ENCODE assay signal across 17 mouse cellular contexts in genomic region chr11:35326346-35326745, GRCm38 (mm10).
DNase-seq lines count a peak whose midpoint lies in the region; ATAC-seq and TF ChIP-seq lines count a peak whose summit lies in the region.
"Had no signal": no experiment of that assay in that cellular context is flagged by ENCODE, and none has a peak within 500 bp of the region (broad histone marks: within the 10 kb centered on the region; RNA-seq: fewer than 3 reads in every experiment).

No protein-coding gene starts in this region.

- no peak for TF ChIP-seq CTCF in thymus, adult 2 months (IDR thresholded peaks at IDR 0.05; ENCODE audit: borderline replicate concordance, control insufficient read depth, extremely low read depth, insufficient read depth, low read length, poor library complexity)

- no peak for TF ChIP-seq POLR2A in thymus, adult 2 months (IDR thresholded peaks at IDR 0.05; ENCODE audit: control insufficient read depth, extremely low read depth, insufficient read depth, low read length, poor library complexity)

- H3K4me1 ChIP-seq in thymus, adult 2 months (replicated peaks; ENCODE audit: control insufficient read depth, insufficient read depth, low read length) = peaks cover 37% of the 10 kb centered on the region
- H3K4me1 ChIP-seq: heart, embryonic 15.5 days; lung, embryonic 15.5 days; stomach, embryonic 15.5 days had no signal

- no peaks in the 10 kb centered on the region for H3K27me3 ChIP-seq in thymus, adult 2 months (ENCODE audit: control insufficient read depth, insufficient read depth, low read length)
- H3K27me3 ChIP-seq: embryonic facial prominence, embryonic 13.5 days; heart, embryonic 15.5 days; lung, embryonic 15.5 days; stomach, embryonic 15.5 days had no signal

- H3K36me3 ChIP-seq in thymus, adult 2 months (ENCODE audit: control insufficient read depth, insufficient read depth, low read length) = no peaks in the 10 kb centered on the region
- H3K36me3 ChIP-seq: embryonic facial prominence, embryonic 13.5 days; heart, embryonic 15.5 days; hindbrain, embryonic 15.5 days; lung, embryonic 15.5 days; stomach, embryonic 15.5 days had no signal

- WGBS in thymus, adult 2 months = 12% methylated on average over 3 of the region's 3 CpGs

- no peak overlapping the region for H3K4me3 ChIP-seq in thymus, adult 2 months (ENCODE audit: control insufficient read depth, insufficient read depth, low read length)
- H3K4me3 ChIP-seq: embryonic facial prominence, embryonic 13.5 days; heart, embryonic 15.5 days; hindbrain, embryonic 15.5 days; lung, embryonic 15.5 days; stomach, embryonic 15.5 days had no signal

- no peak for ATAC-seq in megakaryocyte progenitor cell, adult 5-6 weeks (replicated peaks; ENCODE audit: poor library complexity)
- no peak for ATAC-seq in erythroid progenitor cell, adult 5-6 weeks (replicated peaks; ENCODE audit: low FRiP score, poor library complexity, severe bottlenecking)

- H3K27ac ChIP-seq in thymus, adult 2 months (ENCODE audit: control insufficient read depth, insufficient read depth, low read length) = peak overlapping the region; percentile 98
- H3K27ac ChIP-seq: heart, embryonic 15.5 days; hindbrain, embryonic 15.5 days; lung, embryonic 15.5 days; stomach, embryonic 15.5 days had no signal

- peak; percentile 59 for DNase-seq in heart, adult 11 months
- no peak for DNase-seq in heart, adult 8-10 months (ENCODE audit: low spot score)
- DNase-seq in ES-CJ7 (ENCODE audit: low read depth, low spot score) = peak; percentile 79
- DNase-seq in embryo, embryonic 10.5 days (ENCODE audit: low spot score) = peak; percentile 44
- peak; percentile 69 for DNase-seq in thymus, adult 2 months
- no peak for DNase-seq in lung, postnatal 36 days
- DNase-seq: cerebellum, adult 11 months; cerebellum, postnatal 25 days; kidney, adult 11 months; kidney, postnatal 25 days had no signal

Comparison
In these comparisons a context has a peak if more than half of its experiments do, and no peak if none do; other contexts are left out.
1. DNase-seq: peak in heart, adult 11 months (single experiment), ES-CJ7 (single experiment), embryo, embryonic 10.5 days (single experiment) and thymus, adult 2 months (single experiment); none in heart, adult 8-10 months (single experiment) and lung, postnatal 36 days (single experiment).